Mouse (Mus musculus): ENCODE measurements around the gene Flot1. TPM values are rescaled to one million over a fixed set of nuclear protein-coding genes. Genes with fewer than 3 reads are reported as not detected.

The Flot1 gene
- polyA plus RNA-seq (2015; fragmentation: Illumina TruSeq; extraction: RNeasy Lipid Tissue Mini Kit (QIAGEN cat#74804); ENCODE audit: insufficient read depth, low read depth, low replicate concordance): 16.0 TPM

DNA sequence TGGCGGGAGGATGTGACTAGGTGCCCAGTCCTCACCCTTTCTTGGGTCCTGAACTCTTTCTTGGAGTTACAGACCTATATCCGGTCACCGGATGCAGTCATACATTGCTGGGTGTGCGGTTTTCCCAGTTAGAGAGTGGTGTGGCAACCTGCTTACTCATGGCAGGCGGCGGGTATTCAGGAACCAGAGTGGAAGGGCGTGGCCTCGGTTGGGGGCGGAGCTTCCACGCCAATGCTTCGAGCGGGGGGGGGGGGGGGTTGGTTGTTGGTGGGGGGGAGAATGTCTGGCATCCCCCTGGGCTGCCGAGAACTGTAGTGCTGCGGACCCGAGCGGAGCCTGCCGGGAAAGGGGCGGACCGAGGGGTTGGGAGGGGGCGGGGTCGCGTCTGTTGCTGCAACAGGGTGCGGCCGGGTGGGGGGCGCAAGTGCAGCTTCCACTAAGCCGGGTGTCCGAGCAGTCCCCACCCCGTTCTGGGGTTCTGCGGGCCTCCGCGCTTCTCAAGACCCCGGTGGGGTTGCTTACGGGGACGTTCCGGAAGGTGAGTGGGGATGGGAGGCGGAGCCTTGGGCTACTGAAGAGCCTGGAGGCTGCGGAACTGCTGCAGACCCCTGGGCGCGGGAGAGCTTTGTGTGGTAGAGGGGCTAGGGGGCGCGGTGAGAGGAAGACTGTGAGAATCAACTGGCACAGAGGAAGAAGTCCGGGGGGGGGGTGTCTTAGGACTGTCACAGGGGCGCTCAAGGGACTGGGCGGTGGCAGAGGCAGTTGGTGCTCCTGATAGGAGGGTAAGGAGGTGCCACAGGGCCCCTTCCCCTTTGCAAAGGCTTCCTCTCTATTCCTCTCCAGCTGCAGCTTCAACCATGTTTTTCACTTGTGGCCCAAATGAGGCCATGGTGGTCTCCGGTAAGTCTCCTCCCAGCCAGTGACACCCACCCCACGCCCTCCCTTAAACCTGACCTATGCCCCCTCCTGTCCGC is at the start of gene Flot1:
Gene Flot1, plus strand, starts transcription at position 267 of the 974 bp plus-strand sequence.

DNA sequence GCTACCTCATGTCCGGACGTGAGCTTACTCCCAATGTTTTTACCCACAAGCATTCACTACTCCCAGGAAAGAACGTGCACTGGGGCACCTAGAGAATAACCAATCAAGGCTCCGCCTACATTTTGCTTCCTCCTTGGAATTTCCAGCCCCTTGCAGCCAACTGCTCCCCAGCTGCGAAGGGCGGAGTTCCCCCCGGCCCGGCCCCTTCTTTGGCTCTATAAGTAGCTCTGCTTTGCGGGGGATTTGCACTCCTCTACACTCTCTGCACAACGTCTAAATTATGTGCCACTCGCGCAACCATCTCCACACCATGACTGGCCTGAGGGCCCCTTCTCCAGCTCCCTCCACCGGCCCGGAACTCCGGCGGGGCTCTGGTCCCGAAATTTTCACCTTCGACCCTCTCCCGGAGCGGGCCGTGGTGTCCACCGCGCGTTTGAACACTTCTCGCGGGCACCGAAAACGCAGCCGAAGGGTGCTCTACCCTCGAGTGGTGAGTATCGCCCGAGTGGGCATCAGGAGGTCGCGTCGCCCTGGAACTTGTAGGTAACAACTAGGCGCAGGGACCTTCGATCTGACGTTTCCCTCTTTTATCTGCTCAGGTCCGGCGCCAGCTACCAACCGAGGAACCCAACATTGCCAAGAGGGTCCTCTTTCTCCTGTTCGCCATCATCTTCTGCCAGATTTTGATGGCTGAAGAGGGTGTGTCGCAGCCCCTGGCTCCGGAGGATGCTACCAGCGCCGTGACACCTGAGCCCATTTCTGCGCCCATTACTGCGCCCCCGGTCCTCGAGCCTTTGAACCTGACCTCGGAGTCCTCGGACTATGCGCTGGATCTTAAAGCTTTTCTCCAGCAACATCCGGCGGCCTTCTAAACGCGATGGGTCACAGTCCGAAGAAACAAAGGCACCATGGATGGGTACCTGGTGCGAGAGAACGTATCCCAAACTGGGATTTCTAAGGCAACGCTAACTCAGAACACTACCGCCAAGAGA is 1.3 kb upstream of the Flot1 start, which contains the start of gene Ier3:
Gene Ier3, plus strand, starts transcription at position 246 of the 992 bp plus-strand sequence.

DNA sequence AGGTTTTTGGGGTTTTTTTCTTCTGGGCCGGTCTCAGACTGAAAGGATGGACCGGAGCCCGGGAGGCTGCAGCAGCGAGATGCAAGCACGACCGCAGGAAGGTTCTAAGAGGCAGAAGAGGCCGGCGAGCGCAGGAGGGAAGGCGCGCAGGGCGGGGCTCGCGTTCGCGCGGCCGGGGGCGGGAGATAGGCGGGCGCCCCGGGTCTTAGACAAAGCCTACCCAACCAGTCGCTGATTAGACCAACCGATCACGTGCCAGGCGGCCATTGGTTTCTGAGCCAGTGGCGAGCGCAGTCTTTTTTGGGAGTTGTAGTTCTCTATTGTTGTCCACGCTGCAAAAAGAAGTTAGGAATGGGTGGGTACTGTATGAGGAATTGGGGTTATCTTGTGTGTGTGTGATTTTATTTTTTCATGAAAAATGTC is 15.1 kb downstream of the Flot1 start, which contains the start of gene Tubb5:
Gene Tubb5, minus strand, starts transcription at position 185 of the 423 bp plus-strand sequence.

DNA sequence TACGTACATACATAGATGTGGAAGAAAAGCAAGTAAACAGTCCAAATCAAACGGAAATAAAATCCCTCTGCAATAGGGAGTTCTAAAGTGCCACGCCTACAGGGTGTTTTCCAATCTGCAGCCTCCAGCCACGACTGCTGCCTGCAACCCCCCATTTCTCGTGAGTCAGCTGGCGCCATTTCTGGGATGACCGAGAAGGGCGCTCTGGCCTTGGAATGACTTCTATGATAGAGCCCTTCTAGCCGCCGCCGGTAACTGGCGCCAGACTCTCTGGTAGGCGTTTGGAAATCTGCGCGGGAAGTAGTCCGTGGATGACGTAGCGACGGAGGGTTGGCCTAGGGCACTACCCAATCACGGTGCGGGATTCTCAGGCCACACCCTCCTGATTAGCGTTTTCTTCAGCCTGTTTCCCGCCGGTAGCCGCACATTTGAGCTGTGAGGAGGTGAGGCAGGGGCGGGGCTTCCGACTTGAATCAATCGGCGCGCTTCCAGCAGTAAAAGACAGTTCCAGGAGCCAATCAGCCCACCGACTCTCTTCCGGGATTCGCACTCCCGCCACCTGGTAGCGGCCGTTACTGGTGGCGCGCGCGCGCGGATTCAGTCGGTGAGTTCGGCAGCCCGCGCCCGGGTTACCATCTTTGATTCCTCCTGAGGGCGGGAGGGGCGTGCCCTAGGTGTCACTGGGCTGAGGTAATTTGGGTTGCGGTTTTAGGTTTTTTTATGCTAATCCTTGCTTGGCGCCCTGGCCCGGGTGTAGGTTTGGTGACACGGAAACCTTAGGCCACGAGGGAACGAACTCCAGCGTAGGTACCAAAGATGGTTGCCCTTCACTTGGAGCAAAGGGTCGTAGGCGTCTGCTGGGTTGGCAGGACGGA is 18.3 kb downstream of the Flot1 start, which contains the start of gene Mdc1:
Gene Mdc1, plus strand, starts transcription at position 440 of the 875 bp plus-strand sequence.

DNA sequence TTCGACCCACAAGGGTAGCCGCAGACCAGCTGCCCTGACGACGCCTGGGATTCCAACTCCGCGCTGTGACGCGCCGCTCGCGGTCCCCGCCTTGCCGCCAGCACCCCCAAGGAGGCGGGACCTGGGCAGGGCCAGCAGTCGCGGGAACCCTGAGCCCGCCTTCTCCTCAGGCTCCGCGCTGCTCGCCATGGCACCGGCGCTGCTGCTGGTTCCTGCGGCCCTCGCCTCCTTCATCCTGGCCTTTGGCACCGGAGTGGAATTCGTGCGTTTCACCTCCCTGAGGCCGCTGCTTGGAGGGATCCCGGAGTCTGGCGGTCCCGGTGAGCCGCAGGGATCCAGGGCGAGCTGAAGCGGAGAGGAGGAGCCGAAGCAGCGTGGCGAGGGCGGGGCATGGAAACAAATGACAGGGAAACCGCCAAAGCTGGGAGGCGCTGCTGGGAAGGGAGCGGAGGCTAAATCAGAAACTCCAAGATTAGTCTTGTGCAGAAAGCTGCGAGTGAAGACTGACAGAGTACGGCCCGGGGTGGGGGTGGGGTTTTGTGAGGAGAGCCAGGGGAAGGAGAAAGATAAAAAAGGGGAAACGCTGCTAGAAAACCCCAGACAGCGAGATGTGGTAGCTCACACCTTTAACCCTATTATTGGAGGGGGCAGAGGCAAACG is 38.3 kb downstream of the Flot1 start, which contains the start of gene Nrm:
Gene Nrm, plus strand, starts transcription at position 121 of the 660 bp plus-strand sequence.

DNA sequence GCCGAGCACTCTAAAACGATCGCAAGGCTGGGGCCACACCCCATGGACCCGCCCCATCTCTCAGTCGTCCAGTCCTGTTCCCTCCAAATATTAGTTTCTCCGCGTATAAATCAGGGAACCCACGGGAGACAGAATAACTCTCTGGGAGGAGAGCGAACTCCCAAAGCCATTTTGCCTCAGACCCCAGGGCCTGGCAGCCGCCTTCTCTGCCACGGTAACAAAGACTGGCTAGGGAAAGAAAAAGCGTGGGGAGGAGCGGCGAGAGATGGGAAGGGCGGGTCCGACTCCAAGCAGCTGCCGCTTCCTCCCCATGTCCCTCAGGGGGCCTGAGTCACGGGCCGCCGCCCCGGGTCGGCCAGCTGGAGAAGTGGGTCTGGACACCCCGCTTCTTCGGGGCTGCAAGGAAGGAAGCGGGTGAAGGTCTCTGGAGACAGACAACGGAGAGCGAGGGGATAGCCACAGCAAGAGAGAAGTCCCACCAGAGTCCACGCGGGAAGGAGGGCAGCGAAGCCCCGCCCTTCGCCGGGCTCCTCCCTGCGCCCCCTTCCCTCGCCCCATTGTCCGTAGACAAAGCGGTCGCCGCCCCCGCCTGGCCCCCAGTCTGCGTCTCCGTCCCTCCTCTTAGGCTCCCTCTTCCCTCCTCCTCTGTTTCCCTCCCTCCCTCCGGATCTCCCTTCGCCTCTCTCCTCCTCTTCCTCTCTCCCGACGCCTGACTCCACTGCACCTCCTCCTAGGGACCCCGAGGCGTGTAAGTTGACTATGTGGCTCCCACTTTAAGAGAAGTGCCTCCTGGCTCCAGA is 42.7 kb downstream of the Flot1 start, which contains the start of gene Ppp1r18:
Gene Ppp1r18, plus strand, starts transcription at position 113 of the 800 bp plus-strand sequence.

DNA sequence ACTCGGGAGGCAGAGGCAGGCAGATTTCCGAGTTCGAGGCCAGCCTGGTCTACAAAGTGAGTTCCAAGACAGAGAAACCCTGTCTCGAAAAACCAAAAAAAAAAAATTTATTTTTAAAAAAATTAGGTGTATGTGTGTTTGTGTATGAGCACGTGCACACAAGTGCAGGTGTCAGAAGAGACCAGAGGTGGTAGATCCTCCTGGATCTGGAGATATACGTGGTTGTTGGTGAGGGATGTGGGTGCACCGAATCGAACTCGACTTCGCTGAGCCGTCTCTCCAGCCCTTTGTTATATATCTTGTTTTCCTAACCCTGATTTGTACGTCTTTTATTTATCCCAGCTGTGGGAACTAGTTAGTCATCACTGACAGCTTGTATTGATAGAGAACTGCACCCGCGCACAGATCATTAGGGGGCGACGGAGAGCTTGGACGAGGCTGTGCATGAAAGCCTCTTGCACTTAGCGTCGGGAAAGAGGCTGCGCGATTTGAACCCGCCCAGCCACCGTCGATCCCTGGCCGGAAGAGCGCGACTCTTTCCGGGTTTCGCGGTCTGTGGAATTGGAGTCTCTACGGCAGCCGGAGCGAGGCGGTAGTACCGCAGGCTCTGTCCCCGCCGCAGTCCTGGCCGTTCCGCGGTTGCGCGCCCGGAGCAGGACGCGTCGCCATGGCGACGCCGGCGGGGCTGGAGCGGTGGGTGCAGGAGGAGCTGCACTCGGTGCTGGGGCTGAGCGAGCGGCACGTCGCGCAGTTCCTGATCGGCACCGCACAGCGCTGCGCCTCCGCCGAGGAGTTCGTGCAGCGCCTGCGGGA is 56.4 kb downstream of the Flot1 start, which contains the start of gene Dhx16:
Gene Dhx16, plus strand, starts transcription at position 575 of the 813 bp plus-strand sequence.

Other genes with a start within 250 kb of the Flot1 start
- not detected for gene Sfta2, start 221.7 kb upstream of the Flot1 start, polyA plus RNA-seq (2015; fragmentation: Illumina TruSeq; extraction: RNeasy Lipid Tissue Mini Kit (QIAGEN cat#74804); ENCODE audit: insufficient read depth, low read depth, low replicate concordance)
- not detected for gene Gm9573, start 196.6 kb upstream of the Flot1 start, polyA plus RNA-seq (2015; fragmentation: Illumina TruSeq; extraction: RNeasy Lipid Tissue Mini Kit (QIAGEN cat#74804); ENCODE audit: insufficient read depth, low read depth, low replicate concordance)
- gene Mucl3, start 179.5 kb upstream of the Flot1 start, polyA plus RNA-seq (2015; fragmentation: Illumina TruSeq; extraction: RNeasy Lipid Tissue Mini Kit (QIAGEN cat#74804); ENCODE audit: insufficient read depth, low read depth, low replicate concordance): not detected
- gene Vars2, start 155.6 kb upstream of the Flot1 start, polyA plus RNA-seq (2015; fragmentation: Illumina TruSeq; extraction: RNeasy Lipid Tissue Mini Kit (QIAGEN cat#74804); ENCODE audit: insufficient read depth, low read depth, low replicate concordance): 5.8 TPM
- 4.2 TPM for gene Gtf2h4, start 149.5 kb upstream of the Flot1 start, polyA plus RNA-seq (2015; fragmentation: Illumina TruSeq; extraction: RNeasy Lipid Tissue Mini Kit (QIAGEN cat#74804); ENCODE audit: insufficient read depth, low read depth, low replicate concordance)
- gene Ddr1, start 118.6 kb upstream of the Flot1 start, polyA plus RNA-seq (2015; fragmentation: Illumina TruSeq; extraction: RNeasy Lipid Tissue Mini Kit (QIAGEN cat#74804); ENCODE audit: insufficient read depth, low read depth, low replicate concordance): 10.7 TPM
- 6.9 TPM for gene Ier3, start 1.5 kb upstream of the Flot1 start, polyA plus RNA-seq (2015; fragmentation: Illumina TruSeq; extraction: RNeasy Lipid Tissue Mini Kit (QIAGEN cat#74804); ENCODE audit: insufficient read depth, low read depth, low replicate concordance)
- 29.3 TPM for gene Tubb5, start 15.1 kb downstream of the Flot1 start, polyA plus RNA-seq (2015; fragmentation: Illumina TruSeq; extraction: RNeasy Lipid Tissue Mini Kit (QIAGEN cat#74804); ENCODE audit: insufficient read depth, low read depth, low replicate concordance)
- gene Mdc1, start 18.3 kb downstream of the Flot1 start, polyA plus RNA-seq (2015; fragmentation: Illumina TruSeq; extraction: RNeasy Lipid Tissue Mini Kit (QIAGEN cat#74804); ENCODE audit: insufficient read depth, low read depth, low replicate concordance): 2.3 TPM
- gene Nrm, start 38.1 kb downstream of the Flot1 start, polyA plus RNA-seq (2015; fragmentation: Illumina TruSeq; extraction: RNeasy Lipid Tissue Mini Kit (QIAGEN cat#74804); ENCODE audit: insufficient read depth, low read depth, low replicate concordance): 0.76 TPM
- 9.8 TPM for gene Ppp1r18, start 42.4 kb downstream of the Flot1 start, polyA plus RNA-seq (2015; fragmentation: Illumina TruSeq; extraction: RNeasy Lipid Tissue Mini Kit (QIAGEN cat#74804); ENCODE audit: insufficient read depth, low read depth, low replicate concordance)
- 72.9 TPM for gene Dhx16, start 56.6 kb downstream of the Flot1 start, polyA plus RNA-seq (2015; fragmentation: Illumina TruSeq; extraction: RNeasy Lipid Tissue Mini Kit (QIAGEN cat#74804); ENCODE audit: insufficient read depth, low read depth, low replicate concordance)
- gene 2310061I04Rik, start 74.2 kb downstream of the Flot1 start, polyA plus RNA-seq (2015; fragmentation: Illumina TruSeq; extraction: RNeasy Lipid Tissue Mini Kit (QIAGEN cat#74804); ENCODE audit: insufficient read depth, low read depth, low replicate concordance): 16.8 TPM
- 9.7 TPM for gene Atat1, start 86.8 kb downstream of the Flot1 start, polyA plus RNA-seq (2015; fragmentation: Illumina TruSeq; extraction: RNeasy Lipid Tissue Mini Kit (QIAGEN cat#74804); ENCODE audit: insufficient read depth, low read depth, low replicate concordance)
- 23.0 TPM for gene Mrps18b, start 93.2 kb downstream of the Flot1 start, polyA plus RNA-seq (2015; fragmentation: Illumina TruSeq; extraction: RNeasy Lipid Tissue Mini Kit (QIAGEN cat#74804); ENCODE audit: insufficient read depth, low read depth, low replicate concordance)
- gene Ppp1r10, start 93.2 kb downstream of the Flot1 start, polyA plus RNA-seq (2015; fragmentation: Illumina TruSeq; extraction: RNeasy Lipid Tissue Mini Kit (QIAGEN cat#74804); ENCODE audit: insufficient read depth, low read depth, low replicate concordance): 11.8 TPM
- gene Abcf1, start 146.5 kb downstream of the Flot1 start, polyA plus RNA-seq (2015; fragmentation: Illumina TruSeq; extraction: RNeasy Lipid Tissue Mini Kit (QIAGEN cat#74804); ENCODE audit: insufficient read depth, low read depth, low replicate concordance): 22.7 TPM
- 11.9 TPM for gene Gnl1, start 156.6 kb downstream of the Flot1 start, polyA plus RNA-seq (2015; fragmentation: Illumina TruSeq; extraction: RNeasy Lipid Tissue Mini Kit (QIAGEN cat#74804); ENCODE audit: insufficient read depth, low read depth, low replicate concordance)
- gene Prr3, start 157.0 kb downstream of the Flot1 start, polyA plus RNA-seq (2015; fragmentation: Illumina TruSeq; extraction: RNeasy Lipid Tissue Mini Kit (QIAGEN cat#74804); ENCODE audit: insufficient read depth, low read depth, low replicate concordance): 6.7 TPM
- 3.1 TPM for gene H2-T24, start 197.3 kb downstream of the Flot1 start, polyA plus RNA-seq (2015; fragmentation: Illumina TruSeq; extraction: RNeasy Lipid Tissue Mini Kit (QIAGEN cat#74804); ENCODE audit: insufficient read depth, low read depth, low replicate concordance)
- 29.4 TPM for gene H2-T23, start 209.6 kb downstream of the Flot1 start, polyA plus RNA-seq (2015; fragmentation: Illumina TruSeq; extraction: RNeasy Lipid Tissue Mini Kit (QIAGEN cat#74804); ENCODE audit: insufficient read depth, low read depth, low replicate concordance)
- 16.3 TPM for gene H2-T22, start 219.5 kb downstream of the Flot1 start, polyA plus RNA-seq (2015; fragmentation: Illumina TruSeq; extraction: RNeasy Lipid Tissue Mini Kit (QIAGEN cat#74804); ENCODE audit: insufficient read depth, low read depth, low replicate concordance)
- gene Gm6034, start 219.7 kb downstream of the Flot1 start, polyA plus RNA-seq (2015; fragmentation: Illumina TruSeq; extraction: RNeasy Lipid Tissue Mini Kit (QIAGEN cat#74804); ENCODE audit: insufficient read depth, low read depth, low replicate concordance): not detected
- not detected for gene Gm11127, start 235.1 kb downstream of the Flot1 start, polyA plus RNA-seq (2015; fragmentation: Illumina TruSeq; extraction: RNeasy Lipid Tissue Mini Kit (QIAGEN cat#74804); ENCODE audit: insufficient read depth, low read depth, low replicate concordance)

All from pancreas, adult 10 weeks (tissue).